Mouse (Mus musculus) ES-E14 (cell line): Measurements from ENCODE around the gene Poln.

Experiments used
- HCFC1 ChIP-seq: IDR thresholded peaks from 2 replicates; pipeline ENCODE4 v1.6.1; 2012; ENCODE audit warnings: low read length, inconsistent platforms, borderline replicate concordance; ENCODE audit not compliant: insufficient read depth
- MAFK ChIP-seq: IDR thresholded peaks from 2 replicates; pipeline ENCODE4 v1.6.1; 2014; ENCODE audit warnings: mild to moderate bottlenecking, low read depth, low read length, inconsistent platforms; ENCODE audit not compliant: insufficient read depth
- ZNF384 ChIP-seq: IDR thresholded peaks from 2 replicates; pipeline ENCODE4 v1.6.1; 2012; ENCODE audit warnings: low read depth, low read length, inconsistent platforms

DNA sequence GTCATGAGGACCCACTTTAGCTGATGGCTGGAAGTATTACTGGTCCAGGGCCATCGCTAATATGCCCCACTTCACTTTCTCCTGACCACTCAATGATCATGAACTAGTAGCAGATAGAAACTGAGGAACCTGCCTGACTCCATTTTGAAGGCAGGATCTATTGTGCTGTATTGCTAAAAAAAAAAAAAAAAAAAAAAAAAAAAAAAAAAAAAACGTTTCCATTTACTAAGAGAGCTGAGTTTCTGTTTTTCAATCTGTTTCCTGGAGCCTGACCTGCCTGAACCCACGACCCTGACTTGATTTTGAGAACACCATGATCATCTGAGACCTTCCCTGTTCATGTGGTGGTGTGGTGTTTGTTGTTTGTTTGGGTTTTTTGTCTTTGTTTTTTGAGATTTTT is 193.0 kb downstream of the Poln start:
- TF ChIP-seq HCFC1 (no peak), MAFK (no peak), ZNF384 (0 out of 2 replicates have a peak, but pooled peaks have one; percentile 67)
